Mouse (Mus musculus) limb, embryonic 14.5 days (tissue): ENCODE results near the gene Tnfrsf1b. TPM values are rescaled to one million over a fixed set of nuclear protein-coding genes. Genes with fewer than 3 reads are reported as not detected.

ENCODE experiments used
- ATAC-seq: fragments of 200-750 bp; cut with Nextera tagmentation; 2 replicates; pipeline ENCODE4 v1.8.0; 2017; ENCODE audit warnings: low read depth, moderate number of reproducible peaks, moderate TSS enrichment; ENCODE audit not compliant: low FRiP score
- DNase-seq: peaks from one replicate; pipeline ENCODE4 v3.0.0-alpha.2; 2015; ENCODE audit warnings: low spot score
- H3K27ac ChIP-seq: fragments of 300-500 bp; sonication (generic); replicated peaks from 2 replicates; pipeline ENCODE4 v1.5.1; 2014; ENCODE audit warnings: low read depth, mild to moderate bottlenecking, low read length, moderate library complexity, mixed read lengths
- H3K27me3 ChIP-seq: fragments of 300-500 bp; sonication (generic); 2 replicates; pipeline ENCODE4 v1.6.1; 2014; ENCODE audit warnings: low read length, mixed read lengths; ENCODE audit not compliant: control insufficient read depth, insufficient read depth
- H3K36me3 ChIP-seq: fragments of 300-500 bp; sonication (generic); 2 replicates; pipeline ENCODE4 v1.6.1; 2014; ENCODE audit warnings: mild to moderate bottlenecking, low read length, moderate library complexity, mixed read lengths; ENCODE audit not compliant: control insufficient read depth, insufficient read depth
- H3K4me1 ChIP-seq: fragments of 300-500 bp; sonication (generic); 2 replicates; pipeline ENCODE4 v1.6.1; 2014; ENCODE audit warnings: antibody characterized with exemption, low read length, mixed read lengths; ENCODE audit not compliant: control insufficient read depth, insufficient read depth
- H3K4me2 ChIP-seq: fragments of 300-500 bp; sonication (generic); replicated peaks from 2 replicates; pipeline ENCODE4 v1.6.1; 2014; ENCODE audit warnings: low read depth, mild to moderate bottlenecking, low read length, moderate library complexity; ENCODE audit not compliant: severe bottlenecking
- H3K4me3 ChIP-seq: fragments of 300-500 bp; sonication (generic); replicated peaks from 2 replicates; pipeline ENCODE4 v1.5.1; 2014; ENCODE audit warnings: low read length
- H3K9ac ChIP-seq: fragments of 300-500 bp; sonication (generic); 2 replicates; pipeline ENCODE4 v1.6.1; 2014; ENCODE audit warnings: mild to moderate bottlenecking, low read depth, low read length, moderate library complexity; ENCODE audit not compliant: severe bottlenecking
- H3K9me3 ChIP-seq: fragments of 300-500 bp; sonication (generic); 2 replicates; pipeline ENCODE4 v1.6.1; 2016; ENCODE audit warnings: low read length; ENCODE audit not compliant: control insufficient read depth
- POLR2A ChIP-seq: fragments of 200-500 bp; IDR thresholded peaks from 2 replicates; pipeline ENCODE4 v1.8.0; 2012; ENCODE audit warnings: inconsistent platforms, mild to moderate bottlenecking, moderate library complexity, borderline replicate concordance; ENCODE audit not compliant: insufficient read depth, insufficient read length; ENCODE audit errors: extremely low read depth
- WGBS: fragments of 180-500 bp; shearing (Covaris S2); extraction: QIAGEN DNeasy Blood & Tissue Kit; methylation state at CpG from one replicate; pipeline ENCODE4 v1.1.7; 2014; 5-methylcytosine and 5-hydroxymethylcytosine counted together
- polyA plus RNA-seq, 2 experiments: library from polyadenylated mRNA; depleted of rRNA in 1 of 2; stranded (reverse) in 1 of 2; unstranded in 1 of 2; fragments of >200 nt; fragmentation: Nextera tagmentation in 1 of 2; extraction: Ambion mirVana in 1 of 2; gene quantifications; 2 replicates each; pipeline versions ENCODE4 v1.2.1 to v1.2.3; 2012 to 2014

The Tnfrsf1b gene
- polyA plus RNA-seq, 2 experiments, result 3.5 to 3.9 TPM

GRCm38 (mm10) chr4:145213999-145214785 lies 32.5 kb downstream of the Tnfrsf1b start:
- no peaks in the 10 kb centered on the region for H3K27me3 ChIP-seq
- peak; percentile 92 for DNase-seq
- WGBS, result 37% methylated on average over 8 of the region's 8 CpGs
- H3K9me3 ChIP-seq, result no peaks in the 10 kb centered on the region
- H3K4me3 ChIP-seq, result no peak overlapping the region
- H3K9ac ChIP-seq, result no peak overlapping the region
- no peak overlapping the region for H3K4me2 ChIP-seq
- peak; percentile 91 for ATAC-seq
- H3K27ac ChIP-seq, result no peak overlapping the region
- no peak for TF ChIP-seq POLR2A
- H3K36me3 ChIP-seq, result no peaks in the 10 kb centered on the region
- peaks cover 4% of the 10 kb centered on the region; the same call in 1 of the 2 replicates for H3K4me1 ChIP-seq

- no peak overlapping the region for H3K9ac ChIP-seq
- H3K4me2 ChIP-seq, result no peak overlapping the region
- no peak overlapping the region for H3K4me3 ChIP-seq
- DNase-seq (no peak), ATAC-seq (no peak)
- no peaks in the 10 kb centered on the region for H3K27me3 ChIP-seq
- H3K27ac ChIP-seq, result no peak overlapping the region
- WGBS, result 61% methylated on average over 2 of the region's 2 CpGs
- no peak for TF ChIP-seq POLR2A
- H3K36me3 ChIP-seq, result no peaks in the 10 kb centered on the region
- H3K4me1 ChIP-seq, result peaks cover 4% of the 10 kb centered on the region; the same call in 1 of the 2 replicates
- H3K9me3 ChIP-seq, result no peaks in the 10 kb centered on the region
These were observed 35.6 kb downstream of the Tnfrsf1b start for GRCm38 (mm10) chr4:145211076-145211475.

- WGBS, result 93% methylated on average over 5 of the region's 5 CpGs
These were observed 36.1 kb downstream of the Tnfrsf1b start for GRCm38 (mm10) chr4:145210564-145210963.

GRCm38 (mm10) chr4:145209690-145210088 lies 37.0 kb downstream of the Tnfrsf1b start:
- no peak overlapping the region for H3K4me3 ChIP-seq
- TF ChIP-seq POLR2A, result no peak
- no peak overlapping the region for H3K9ac ChIP-seq
- H3K27me3 ChIP-seq, result no peaks in the 10 kb centered on the region
- ATAC-seq (no peak), DNase-seq (no peak)
- peaks cover 1% of the 10 kb centered on the region; the same call in 1 of the 2 replicates for H3K4me1 ChIP-seq
- 15% methylated on average over 5 of the region's 5 CpGs for WGBS
- H3K36me3 ChIP-seq, result no peaks in the 10 kb centered on the region
- no peak overlapping the region for H3K4me2 ChIP-seq
- no peaks in the 10 kb centered on the region for H3K9me3 ChIP-seq
- H3K27ac ChIP-seq, result no peak overlapping the region

More at GRCm38 (mm10) chr4:145210564-145210963, 36.1 kb downstream of the Tnfrsf1b start:
- no peak for DNase-seq
- Histone ChIP-seq H3K9me3 (no peaks in the 10 kb centered on the region), H3K36me3 (no peaks in the 10 kb centered on the region), H3K4me3 (no peak overlapping the region), H3K27me3 (no peaks in the 10 kb centered on the region), H3K4me1 (peaks cover 4% of the 10 kb centered on the region; the same call in 1 of the 2 replicates), H3K9ac (no peak overlapping the region), H3K4me2 (no peak overlapping the region), H3K27ac (no peak overlapping the region)
- TF ChIP-seq POLR2A, result no peak
- ATAC-seq, result no peak

GRCm38 (mm10) chr4:145209076-145209689 lies 37.5 kb downstream of the Tnfrsf1b start:
- Histone ChIP-seq H3K36me3 (no peaks in the 10 kb centered on the region), H3K4me2 (no peak overlapping the region), H3K27me3 (no peaks in the 10 kb centered on the region), H3K4me3 (no peak overlapping the region), H3K9me3 (no peaks in the 10 kb centered on the region), H3K9ac (no peak overlapping the region), H3K4me1 (no peaks in the 10 kb centered on the region), H3K27ac (no peak overlapping the region)
- no peak for ATAC-seq
- DNase-seq, result no peak
- 74% methylated on average over 6 of the region's 6 CpGs for WGBS
- no peak for TF ChIP-seq POLR2A
